Mouse (Mus musculus): ENCODE measurements at regions not wholly inside any gene's neighbourhood (a gene's known extent, or its start where the extent isn't known, plus 50 kb on each side); places are given as distances from the start of the nearest gene placed in this dataset.

- CTCF ChIA-PET: no interaction called here
- POLR2A ChIA-PET: no interaction called here
These were observed 153.7 kb upstream of the Jade1 start for GRCm38 (mm10) chr3:41401881-41402280.

- POLR2A ChIA-PET: interaction anchor here in 2 of 4 experiments (1.1 to 1.4 kb wide), 3 partner anchors 14 to 34 kb away, joined by 3 to 5 read pairs (median 3); no protein-coding TSS in a partner anchor
These were observed 165.7 kb upstream of the Jade1 start for GRCm38 (mm10) chr3:41389868-41390267.

GRCm38 (mm10) chr3:41387469-41388212 lies 167.9 kb upstream of the Jade1 start:
- ChIA-PET POLR2A (interaction anchor here in 1 of 4 experiments (0.6 to 0.7 kb wide), 2 partner anchors 11 to 18 kb away, joined by 3 to 4 read pairs; no protein-coding TSS in a partner anchor), CTCF (interaction anchor here in 2 of 4 experiments (0.6 to 1.0 kb wide), 2 partner anchors 186 to 224 kb away, joined by 3 read pairs; no protein-coding TSS in a partner anchor)

More at GRCm38 (mm10) chr3:41389868-41390267, 165.7 kb upstream of the Jade1 start:
- CTCF ChIA-PET: interaction anchor here in 1 of 4 experiments (1.0 kb wide), 1 partner anchor 81 kb away, joined by 3 read pairs; no protein-coding TSS in a partner anchor

GRCm38 (mm10) chr3:41386299-41386698 lies 169.2 kb upstream of the Jade1 start:
- CTCF ChIA-PET: no interaction called here
- POLR2A ChIA-PET: no interaction called here

- CTCF ChIA-PET: interaction anchor here in 1 of 4 experiments (0.6 kb wide), 1 partner anchor 35 kb away, joined by 3 read pairs; no protein-coding TSS in a partner anchor
- POLR2A ChIA-PET: interaction anchor here in 1 of 4 experiments (0.9 kb wide), 1 partner anchor 35 kb away, joined by 3 read pairs; no protein-coding TSS in a partner anchor
These were observed 171.1 kb upstream of the Jade1 start for GRCm38 (mm10) chr3:41384410-41384809.

- ChIA-PET POLR2A (interaction anchor here in 1 of 4 experiments (1.0 kb wide), 1 partner anchor 100 kb away, joined by 3 read pairs; no protein-coding TSS in a partner anchor), CTCF (no interaction called here)
These were observed 177.0 kb upstream of the Jade1 start for GRCm38 (mm10) chr3:41378576-41378975.

GRCm38 (mm10) chr3:41377826-41378406 lies 177.6 kb upstream of the Jade1 start:
- POLR2A ChIA-PET: interaction anchor here in 1 of 4 experiments (1.0 kb wide), 1 partner anchor 100 kb away, joined by 3 read pairs; no protein-coding TSS in a partner anchor
- CTCF ChIA-PET: no interaction called here

GRCm38 (mm10) chr3:41376848-41377582 lies 178.5 kb upstream of the Jade1 start:
- ChIA-PET POLR2A (interaction anchor here in 3 of 4 experiments (0.5 to 1.3 kb wide), 3 partner anchors 11 to 78 kb away, joined by 3 to 4 read pairs (median 3); no protein-coding TSS in a partner anchor), CTCF (interaction anchor here in 2 of 4 experiments (0.6 to 1.3 kb wide), 4 partner anchors 10 to 374 kb away, joined by 3 read pairs; no protein-coding TSS in a partner anchor)

- POLR2A ChIA-PET: interaction anchor here (0.6 to 2.4 kb wide), 7 partner anchors 16 to 208 kb away, joined by 3 to 6 read pairs (median 3); no protein-coding TSS in a partner anchor
These were observed 180.2 kb upstream of the Jade1 start for GRCm38 (mm10) chr3:41375230-41375930.

GRCm38 (mm10) chr3:41373198-41373597 lies 182.3 kb upstream of the Jade1 start:
- ChIA-PET CTCF (interaction anchor here in 1 of 4 experiments (0.7 kb wide), 1 partner anchor 206 kb away, joined by 3 read pairs; no protein-coding TSS in a partner anchor), POLR2A (interaction anchor here in 1 of 4 experiments (2.4 kb wide), 1 partner anchor 51 kb away, joined by 6 read pairs; no protein-coding TSS in a partner anchor)

More at GRCm38 (mm10) chr3:41375230-41375930, 180.2 kb upstream of the Jade1 start:
- CTCF ChIA-PET: interaction anchor here in 2 of 4 experiments (0.7 to 0.9 kb wide), 2 partner anchors 29 to 43 kb away, joined by 3 to 4 read pairs; no protein-coding TSS in a partner anchor

- POLR2A ChIA-PET: interaction anchor here in 2 of 4 experiments (0.5 to 1.7 kb wide), 2 partner anchors 9 to 59 kb away, joined by 3 read pairs; no protein-coding TSS in a partner anchor
- CTCF ChIA-PET: no interaction called here
These were observed 187.0 kb upstream of the Jade1 start for GRCm38 (mm10) chr3:41368351-41369101.

GRCm38 (mm10) chr3:41366764-41367163 lies 188.8 kb upstream of the Jade1 start:
- ChIA-PET POLR2A (interaction anchor here in 1 of 4 experiments (1.1 kb wide), 1 partner anchor 129 kb away, joined by 3 read pairs; no protein-coding TSS in a partner anchor), CTCF (interaction anchor here in 1 of 4 experiments (1.2 kb wide), 1 partner anchor 9 kb away, joined by 3 read pairs; no protein-coding TSS in a partner anchor)

- CTCF ChIA-PET: interaction anchor here in 2 of 4 experiments (0.6 to 1.2 kb wide), 2 partner anchors 10 to 11 kb away, joined by 3 read pairs; no protein-coding TSS in a partner anchor
- POLR2A ChIA-PET: interaction anchor here in 2 of 4 experiments (1.1 kb wide), 2 partner anchors 24 to 129 kb away, joined by 3 read pairs; no protein-coding TSS in a partner anchor
These were observed 189.3 kb upstream of the Jade1 start for GRCm38 (mm10) chr3:41366264-41366663.

- CTCF ChIA-PET: no interaction called here
These were observed 190.2 kb upstream of the Jade1 start for GRCm38 (mm10) chr3:41365145-41365830.

GRCm38 (mm10) chr3:41363947-41364346 lies 191.6 kb upstream of the Jade1 start:
- CTCF ChIA-PET: no interaction called here
- POLR2A ChIA-PET: no interaction called here

More at GRCm38 (mm10) chr3:41365145-41365830, 190.2 kb upstream of the Jade1 start:
- POLR2A ChIA-PET: interaction anchor here in 2 of 4 experiments (1.1 to 1.2 kb wide), 2 partner anchors 9 to 25 kb away, joined by 3 to 4 read pairs; no protein-coding TSS in a partner anchor

GRCm38 (mm10) chr3:41360231-41360630 lies 195.3 kb upstream of the Jade1 start:
- CTCF ChIA-PET: interaction anchor here in 1 of 4 experiments (0.5 kb wide), 1 partner anchor 10 kb away, joined by 4 read pairs; no protein-coding TSS in a partner anchor
- POLR2A ChIA-PET: interaction anchor here in 2 of 4 experiments (0.8 to 1.3 kb wide), 6 partner anchors 9 to 200 kb away, joined by 3 to 4 read pairs (median 3); no protein-coding TSS in a partner anchor
